10 mouse cellular contexts compared by ENCODE assay signal in the genomic region with DNA sequence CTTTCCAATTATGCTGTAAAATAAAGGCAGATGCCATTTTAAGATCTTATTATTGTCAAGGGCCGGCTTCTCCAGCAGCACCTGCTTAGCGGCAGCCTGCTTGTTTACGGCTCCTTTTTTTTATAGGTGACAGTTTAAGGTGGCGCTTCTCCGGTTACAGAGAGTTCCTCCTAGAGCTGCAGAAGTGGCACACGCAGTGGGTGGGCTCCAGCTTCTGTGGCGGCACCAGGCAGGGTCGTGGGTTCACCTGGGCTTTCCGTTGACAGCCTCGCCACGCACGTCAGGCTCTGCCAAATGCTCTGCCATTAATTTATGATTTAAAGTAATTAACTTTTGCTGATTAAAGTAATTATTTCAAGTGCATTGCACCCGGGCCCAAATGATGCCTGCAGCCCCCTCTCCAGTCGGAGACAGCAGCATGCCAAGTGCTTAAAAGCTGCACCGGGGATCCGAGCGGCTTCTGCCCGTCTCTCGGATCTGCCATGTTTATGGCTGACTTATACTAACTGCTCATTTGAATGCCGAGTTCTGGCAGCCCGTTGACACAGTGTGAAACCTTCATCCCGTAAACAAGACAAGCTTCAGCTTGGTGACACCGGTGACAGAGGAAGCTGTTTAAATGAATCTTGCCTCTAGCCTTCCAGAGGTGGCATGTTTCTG.
A peak's percentile ranks its signal among the peaks of the same experiment; 100 is the strongest.
DNase-seq lines count a peak whose midpoint lies in the region; ATAC-seq and TF ChIP-seq lines count a peak whose summit lies in the region.
"Had no signal": no experiment of that assay in that cellular context is flagged by ENCODE, and none has a peak within 500 bp of the region (broad histone marks: within the 10 kb centered on the region; RNA-seq: fewer than 3 reads in every experiment).

No protein-coding gene starts in this region.

- peaks cover 39% of the 10 kb centered on the region for H3K27me3 ChIP-seq in heart, embryonic 12.5 days (replicated peaks)
- peaks cover 33% of the 10 kb centered on the region for H3K27me3 ChIP-seq in limb, embryonic 13.5 days
- H3K27me3 ChIP-seq in stomach, embryonic 16.5 days (ENCODE audit: control insufficient read depth, insufficient read depth, low read length): peaks cover 20% of the 10 kb centered on the region
- H3K27me3 ChIP-seq in cerebellum, adult 2 months (ENCODE audit: control insufficient read depth, insufficient read depth, low read length): peaks cover 2% of the 10 kb centered on the region; the same call in 1 of the 2 replicates

- H3K36me3 ChIP-seq in heart, embryonic 12.5 days: no peaks in the 10 kb centered on the region
- no peaks in the 10 kb centered on the region for H3K36me3 ChIP-seq in limb, embryonic 13.5 days
- no peaks in the 10 kb centered on the region for H3K36me3 ChIP-seq in stomach, embryonic 16.5 days (ENCODE audit: control insufficient read depth, insufficient read depth, low read length)
- H3K36me3 ChIP-seq: liver, embryonic 13.5 days had no signal

- H3K4me2 ChIP-seq in heart, embryonic 12.5 days: peak overlapping the region; percentile 59
- peak overlapping the region; percentile 55 for H3K4me2 ChIP-seq in limb, embryonic 13.5 days (replicated peaks)
- H3K4me2 ChIP-seq in stomach, embryonic 16.5 days (ENCODE audit: low read depth, low read length): peak overlapping the region; percentile 3
- H3K4me2 ChIP-seq: liver, embryonic 13.5 days had no signal

- no peak for DNase-seq in heart, adult 8-10 months (ENCODE audit: low spot score)
- DNase-seq in right cerebral cortex, postnatal 4 days: peak; percentile 19
- DNase-seq in right cerebral cortex, postnatal 10 days (ENCODE audit: low spot score in 2 of 2): no peak
- DNase-seq in cerebellum, adult 2 months: no peak
- DNase-seq: cerebellum, adult 9-11 months; liver, embryonic 13.5 days had no signal

- no peak for TF ChIP-seq POLR2A in cerebellum, adult 2 months (IDR thresholded peaks at IDR 0.05; ENCODE audit: borderline replicate concordance, insufficient read depth, low read length)

- H3K9me3 ChIP-seq in heart, embryonic 12.5 days (replicated peaks): no peaks in the 10 kb centered on the region
- peaks cover 7% of the 10 kb centered on the region; the same call in 1 of the 2 replicates for H3K9me3 ChIP-seq in limb, embryonic 13.5 days
- no peaks in the 10 kb centered on the region for H3K9me3 ChIP-seq in stomach, embryonic 16.5 days (replicated peaks; ENCODE audit: control insufficient read depth, low read length)
- H3K9me3 ChIP-seq: liver, embryonic 13.5 days had no signal

- no peak for ATAC-seq in heart, embryonic 12.5 days (ENCODE audit: insufficient number of reproducible peaks, low FRiP score)
- ATAC-seq in limb, embryonic 13.5 days (ENCODE audit: low FRiP score, low read depth): no peak
- no peak for ATAC-seq in stomach, embryonic 16.5 days (ENCODE audit: insufficient read depth, low FRiP score)
- ATAC-seq in erythroid progenitor cell, adult 5-6 weeks (replicated peaks; ENCODE audit: low FRiP score, poor library complexity, severe bottlenecking): no peak

- peaks cover 8% of the 10 kb centered on the region; the same call in 1 of the 2 replicates for H3K4me1 ChIP-seq in heart, embryonic 12.5 days (replicated peaks)
- H3K4me1 ChIP-seq in limb, embryonic 13.5 days: peaks cover 29% of the 10 kb centered on the region
- H3K4me1 ChIP-seq in stomach, embryonic 16.5 days (ENCODE audit: control insufficient read depth, insufficient read depth, low read length): no peaks in the 10 kb centered on the region
- H3K4me1 ChIP-seq in cerebellum, adult 2 months (ENCODE audit: control insufficient read depth, insufficient read depth, low read length): no peaks in the 10 kb centered on the region
- H3K4me1 ChIP-seq: liver, embryonic 13.5 days had no signal

- TF ChIP-seq CTCF in cerebellum, adult 2 months (IDR thresholded peaks at IDR 0.05; ENCODE audit: borderline replicate concordance, insufficient read depth, low read depth, low read length): no peak

- H3K9ac ChIP-seq in heart, embryonic 12.5 days: no peak overlapping the region
- 0 out of 2 replicates have a peak overlapping the region, but pooled peaks have one; percentile 43 for H3K9ac ChIP-seq in limb, embryonic 13.5 days
- H3K9ac ChIP-seq in stomach, embryonic 16.5 days (ENCODE audit: low read length): no peak overlapping the region
- H3K9ac ChIP-seq: liver, embryonic 13.5 days had no signal

- H3K4me3 ChIP-seq in heart, embryonic 12.5 days: peak overlapping the region; percentile 30
- H3K4me3 ChIP-seq in limb, embryonic 13.5 days: peak overlapping the region; percentile 24
- H3K4me3 ChIP-seq in stomach, embryonic 16.5 days (replicated peaks; ENCODE audit: low read length): 0 out of 2 replicates have a peak overlapping the region, but pooled peaks have one; percentile 2
- H3K4me3 ChIP-seq in cerebellum, adult 2 months (replicated peaks; ENCODE audit: insufficient read depth, low read depth, low read length): no peak overlapping the region
- H3K4me3 ChIP-seq: liver, embryonic 13.5 days had no signal

- H3K27ac ChIP-seq in heart, embryonic 12.5 days (ENCODE audit: poor library complexity, severe bottlenecking): no peak overlapping the region
- H3K27ac ChIP-seq in limb, embryonic 13.5 days: no peak overlapping the region
- H3K27ac ChIP-seq in stomach, embryonic 16.5 days (ENCODE audit: low read length): no peak overlapping the region
- H3K27ac ChIP-seq in cerebellum, adult 2 months (ENCODE audit: insufficient read depth, low read length): no peak overlapping the region
- H3K27ac ChIP-seq: liver, embryonic 13.5 days had no signal

- WGBS in heart, embryonic 12.5 days: 31% methylated on average over 23 of the region's 23 CpGs
- 4% methylated on average over 23 of the region's 23 CpGs for WGBS in limb, embryonic 13.5 days
- WGBS in stomach, embryonic 16.5 days: 21% methylated on average over 23 of the region's 23 CpGs
- 14% methylated on average over 23 of the region's 23 CpGs for WGBS in cerebellum, adult 2 months

Comparison
In these comparisons a context has a peak if more than half of its experiments do, and no peak if none do; other contexts are left out.
1. H3K4me2 ChIP-seq: peak in every context shown above with its lines; median percentile 59 in heart, embryonic 12.5 days; 55 in limb, embryonic 13.5 days; 3 in stomach, embryonic 16.5 days.